In the genomic region with DNA sequence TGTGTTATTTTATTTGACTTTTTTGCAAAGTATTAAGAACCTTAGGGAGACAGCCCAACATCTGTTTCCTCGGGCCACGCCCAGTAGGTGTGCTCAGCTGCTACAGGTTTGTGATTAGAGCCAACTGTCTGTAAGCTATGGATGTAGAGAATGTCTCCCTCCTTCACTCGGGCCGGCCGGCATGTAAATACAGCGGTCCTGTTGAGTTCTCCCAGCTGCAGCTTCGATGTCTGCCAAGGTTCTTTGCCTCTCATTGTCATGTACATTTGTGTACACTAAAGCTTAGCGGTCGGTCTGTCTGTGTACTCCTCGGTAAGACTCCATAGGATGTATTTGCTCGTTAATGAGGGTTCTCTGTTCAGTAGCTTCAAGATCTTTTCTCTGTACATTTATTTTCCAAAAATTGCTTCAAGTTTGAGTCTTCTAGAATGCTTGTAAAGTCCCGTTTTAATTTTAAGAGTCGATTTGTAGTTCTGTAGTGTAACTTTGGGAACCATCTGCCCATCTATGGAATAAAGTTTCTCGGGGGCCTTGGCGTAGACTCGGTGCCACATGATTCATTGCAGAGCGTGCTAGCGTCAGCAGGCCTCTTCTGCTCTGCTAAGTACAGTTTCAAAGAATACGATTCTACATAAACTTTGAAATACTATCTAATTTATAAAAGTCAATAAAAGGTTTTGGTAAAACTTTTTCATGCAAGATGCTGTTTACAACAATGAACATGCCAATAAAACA, we compare ENCODE assay signal across 26 mouse cellular contexts. TPM values are rescaled to one million over a fixed set of nuclear protein-coding genes. Genes with fewer than 3 reads are reported as not detected.
DNase-seq lines count a peak whose midpoint lies in the region; ATAC-seq and TF ChIP-seq lines count a peak whose summit lies in the region.
"Had no signal": no experiment of that assay in that cellular context is flagged by ENCODE, and none has a peak within 500 bp of the region (broad histone marks: within the 10 kb centered on the region; RNA-seq: fewer than 3 reads in every experiment).

No protein-coding gene starts in this region.

- DNase-seq in heart, adult 8-10 months (ENCODE audit: low spot score) = no peak
- peak; percentile 66 for DNase-seq in ES-CJ7 (ENCODE audit: low read depth, low spot score)
- DNase-seq in Muller cell, postnatal 12 days (ENCODE audit: inconsistent ontology term) = peak; percentile 9
- DNase-seq in thymus, adult 2 months = no peak
- DNase-seq in ovary, postnatal 14 days (ENCODE audit: low spot score) = no peak
- no peak for DNase-seq in adrenal gland, postnatal 36 days
- DNase-seq: adrenal gland, postnatal 25 days; cerebellum, adult 2 months; cerebellum, postnatal 25 days; heart, postnatal 36 days; kidney, adult 8-10 months; kidney, postnatal 4 days; layer of hippocampus, postnatal 36 days; liver, embryonic 13.5 days; lung, adult 18-20 months had no signal

- 90% methylated on average over 19 of the region's 19 CpGs for WGBS in heart, embryonic 12.5 days
- WGBS in intestine, embryonic 16.5 days = 62% methylated on average over 19 of the region's 19 CpGs
- 98% methylated on average over 19 of the region's 19 CpGs for WGBS in thymus, adult 2 months

- ATAC-seq in heart, embryonic 12.5 days (ENCODE audit: insufficient number of reproducible peaks, low FRiP score) = no peak
- ATAC-seq in intestine, embryonic 16.5 days = peak; percentile 46; the same call in 1 of the 2 replicates
- ATAC-seq: CD4-positive, CD25-positive, alpha-beta regulatory T cell, adult 4 months; forebrain, embryonic 15.5 days; midbrain, embryonic 16.5 days had no signal

- peaks cover 80% of the 10 kb centered on the region for H3K36me3 ChIP-seq in heart, embryonic 12.5 days
- H3K36me3 ChIP-seq in intestine, embryonic 16.5 days (ENCODE audit: control insufficient read depth, insufficient read depth, low read length) = peaks cover 6% of the 10 kb centered on the region
- H3K36me3 ChIP-seq in thymus, adult 2 months (ENCODE audit: control insufficient read depth, insufficient read depth, low read length) = peaks cover 50% of the 10 kb centered on the region

- no peak overlapping the region for H3K4me3 ChIP-seq in heart, embryonic 12.5 days
- no peak overlapping the region for H3K4me3 ChIP-seq in intestine, embryonic 16.5 days (ENCODE audit: low read length)
- no peak overlapping the region for H3K4me3 ChIP-seq in thymus, adult 2 months (ENCODE audit: control insufficient read depth, insufficient read depth, low read length)
- H3K4me3 ChIP-seq: forebrain, embryonic 15.5 days; hindbrain, embryonic 12.5 days; limb, embryonic 10.5 days; limb, embryonic 15.5 days; liver, embryonic 13.5 days had no signal

- TF ChIP-seq CTCF in thymus, adult 2 months (IDR thresholded peaks at IDR 0.05; ENCODE audit: borderline replicate concordance, control insufficient read depth, extremely low read depth, insufficient read depth, low read length, poor library complexity) = no peak

- no peak for TF ChIP-seq POLR2A in thymus, adult 2 months (IDR thresholded peaks at IDR 0.05; ENCODE audit: control insufficient read depth, extremely low read depth, insufficient read depth, low read length, poor library complexity)

- H3K4me1 ChIP-seq in heart, embryonic 12.5 days (replicated peaks) = no peaks in the 10 kb centered on the region
- 0 out of 2 replicates have a peak, but pooled peaks cover 3% of the 10 kb centered on the region for H3K4me1 ChIP-seq in intestine, embryonic 16.5 days (ENCODE audit: control insufficient read depth, insufficient read depth, low read length)
- no peaks in the 10 kb centered on the region for H3K4me1 ChIP-seq in thymus, adult 2 months (replicated peaks; ENCODE audit: control insufficient read depth, insufficient read depth, low read length)
- H3K4me1 ChIP-seq: forebrain, embryonic 15.5 days; hindbrain, embryonic 12.5 days; limb, embryonic 10.5 days; limb, embryonic 15.5 days had no signal

- peak overlapping the region; percentile 1; the same call in 1 of the 2 replicates for H3K27ac ChIP-seq in heart, embryonic 12.5 days (ENCODE audit: poor library complexity, severe bottlenecking)
- no peak overlapping the region; the same call in 1 of the 2 replicates for H3K27ac ChIP-seq in intestine, embryonic 16.5 days (ENCODE audit: low read length)
- no peak overlapping the region for H3K27ac ChIP-seq in thymus, adult 2 months (ENCODE audit: control insufficient read depth, insufficient read depth, low read length)
- H3K27ac ChIP-seq: forebrain, embryonic 15.5 days; hindbrain, embryonic 12.5 days; kidney, postnatal 0 days; limb, embryonic 10.5 days; limb, embryonic 15.5 days; liver, embryonic 13.5 days had no signal

- H3K9ac ChIP-seq in heart, embryonic 12.5 days = no peak overlapping the region
- no peak overlapping the region for H3K9ac ChIP-seq in intestine, embryonic 16.5 days (ENCODE audit: low read depth, low read length)
- H3K9ac ChIP-seq: forebrain, embryonic 15.5 days; hindbrain, embryonic 12.5 days; limb, embryonic 15.5 days; liver, embryonic 13.5 days had no signal

- no peak overlapping the region for H3K4me2 ChIP-seq in heart, embryonic 12.5 days
- no peak overlapping the region for H3K4me2 ChIP-seq in intestine, embryonic 16.5 days (ENCODE audit: low read depth, low read length)
- H3K4me2 ChIP-seq: forebrain, embryonic 15.5 days; hindbrain, embryonic 12.5 days; limb, embryonic 15.5 days; liver, embryonic 13.5 days; midbrain, embryonic 11.5 days had no signal

- H3K27me3 ChIP-seq in heart, embryonic 12.5 days (replicated peaks) = no peaks in the 10 kb centered on the region
- no peaks in the 10 kb centered on the region for H3K27me3 ChIP-seq in intestine, embryonic 16.5 days (replicated peaks; ENCODE audit: control insufficient read depth, insufficient read depth, low read length)
- no peaks in the 10 kb centered on the region for H3K27me3 ChIP-seq in thymus, adult 2 months (ENCODE audit: control insufficient read depth, insufficient read depth, low read length)
- H3K27me3 ChIP-seq: forebrain, embryonic 15.5 days; hindbrain, embryonic 12.5 days; limb, embryonic 15.5 days; liver, embryonic 13.5 days had no signal

- H3K9me3 ChIP-seq in heart, embryonic 12.5 days (replicated peaks) = no peaks in the 10 kb centered on the region
- no peaks in the 10 kb centered on the region for H3K9me3 ChIP-seq in intestine, embryonic 16.5 days (ENCODE audit: control insufficient read depth, low read length)
- H3K9me3 ChIP-seq: forebrain, embryonic 15.5 days; hindbrain, embryonic 12.5 days; limb, embryonic 10.5 days; limb, embryonic 15.5 days; liver, embryonic 13.5 days had no signal

RNA-seq across cellular contexts. Expression of a gene that starts 48.1 kb away (rescaled TPM):
- polyA plus RNA-seq in heart, embryonic 12.5 days (2016; fragmentation: Nextera tagmentation; extraction: Ambion mirVana) = 91.4 and 96.7 TPM in 2 replicates
- 10 to 100 TPM; 34.3 to 54.4 (median 46.8) TPM for total RNA-seq in heart, adult 8-10 months (2022)
- 26.1 and 26.7 TPM in 2 replicates for polyA plus RNA-seq in intestine, embryonic 16.5 days (2015; fragmentation: Nextera tagmentation; extraction: Ambion mirVana)
- 1.9 and 5.9 TPM in 2 replicates for polyA plus RNA-seq in thymus, adult 2 months (2012; rRNA removed)
- total RNA-seq in adrenal gland, postnatal 36 days (2021) = 10 to 100 TPM; 15.9 to 18.9 TPM
- total RNA-seq: neutrophil, adult 5-6 weeks had no signal

Comparison
In these comparisons a context has a peak if more than half of its experiments do, and no peak if none do; other contexts are left out.
1. DNase-seq: peak in ES-CJ7 (single experiment) and Muller cell, postnatal 12 days (single experiment); none in heart, adult 8-10 months (single experiment), thymus, adult 2 months (single experiment), ovary, postnatal 14 days (single experiment) and adrenal gland, postnatal 36 days (0 of 2).